Mouse (Mus musculus) mature B cell (primary cell): ENCODE measurements around the gene H2-Eb1.

Experiments used
- in situ Hi-C: fragments of 300-500 bp; cut with MboI; formaldehyde crosslinking; loops from 2 replicates; pipeline ENCODE4 v1.14.3; 2019

The H2-Eb1 gene

GRCm38 (mm10) chr17:34315512-34315911 is 9.8 kb downstream of the H2-Eb1 start:
- in situ Hi-C loops, result no loop called here

GRCm38 (mm10) chr17:34316697-34317096 is 11.0 kb downstream of the H2-Eb1 start:
- in situ Hi-C loops, result no loop called here

GRCm38 (mm10) chr17:34317275-34317674 is 11.6 kb downstream of the H2-Eb1 start:
- in situ Hi-C loops, result no loop called here

GRCm38 (mm10) chr17:34325436-34325835 is 19.8 kb downstream of the H2-Eb1 start, which contains the start of gene H2-Eb2:
H2-Eb2 (plus strand) TSS chr17:34325665.
- in situ Hi-C loops, result no loop called here

- in situ Hi-C loops, result no loop called here
These were observed 20.7 kb downstream of the H2-Eb1 start for GRCm38 (mm10) chr17:34326373-34326772.

GRCm38 (mm10) chr17:34329807-34330206 is 24.1 kb downstream of the H2-Eb1 start:
- in situ Hi-C loops, result no loop called here

GRCm38 (mm10) chr17:34331200-34331599 is 25.5 kb downstream of the H2-Eb1 start:
- in situ Hi-C loops, result no loop called here

GRCm38 (mm10) chr17:34340619-34341402 is 35.1 kb downstream of the H2-Eb1 start:
- in situ Hi-C loops, result no loop called here

- in situ Hi-C loops, result no loop called here
These were observed 39.2 kb downstream of the H2-Eb1 start for GRCm38 (mm10) chr17:34344882-34345281.

- in situ Hi-C loops, result no loop called here
These were observed 39.8 kb downstream of the H2-Eb1 start for GRCm38 (mm10) chr17:34345486-34345885.

- in situ Hi-C loops, result no loop called here
These were observed 40.4 kb downstream of the H2-Eb1 start for GRCm38 (mm10) chr17:34346041-34346440.

- in situ Hi-C loops, result no loop called here
These were observed 42.1 kb downstream of the H2-Eb1 start for GRCm38 (mm10) chr17:34347606-34348308.

- in situ Hi-C loops, result no loop called here
These were observed 43.8 kb downstream of the H2-Eb1 start for GRCm38 (mm10) chr17:34349429-34349828.

GRCm38 (mm10) chr17:34354539-34354938 is 48.9 kb downstream of the H2-Eb1 start, which contains the start of gene Btnl2:
Btnl2 (plus strand) TSS chr17:34354822.
- in situ Hi-C loops, result loop anchor here (10.0 kb wide), 1 partner anchor 110 kb away; no protein-coding TSS in a partner anchor

GRCm38 (mm10) chr17:34354940-34355339 is 49.3 kb downstream of the H2-Eb1 start:
- in situ Hi-C loops, result loop anchor here (10.0 kb wide), 1 partner anchor 110 kb away; no protein-coding TSS in a partner anchor

- in situ Hi-C loops, result no loop called here
These were observed 57.4 kb downstream of the H2-Eb1 start for GRCm38 (mm10) chr17:34362954-34363546.

GRCm38 (mm10) chr17:34363676-34364310 is 58.1 kb downstream of the H2-Eb1 start:
- in situ Hi-C loops, result no loop called here

GRCm38 (mm10) chr17:34365031-34365430 is 59.4 kb downstream of the H2-Eb1 start:
- in situ Hi-C loops, result no loop called here
